Mouse (Mus musculus): ENCODE measurements at regions not wholly inside any gene's neighbourhood (a gene's known extent, or its start where the extent isn't known, plus 50 kb on each side); places are given as distances from the start of the nearest gene placed in this dataset.

- TF ChIP-seq CTCF (IDR thresholded peaks at IDR 0.05; ENCODE audit: low read depth) (no peak), EP300 (IDR thresholded peaks at IDR 0.05; ENCODE audit: low read depth) (no peak)
These were observed 232.2 kb downstream of the Myh15 start for GRCm38 (mm10) chr16:49289200-49290079.

Data from liver, postnatal 0 days (tissue).